Mouse (Mus musculus) T-helper 2 cell (primary cell): ENCODE measurements around the gene Inpp4b.

ENCODE experiments used
- in situ Hi-C: fragments of 300-600 bp; cut with MboI, MseI; formaldehyde crosslinking; loops from one replicate; pipeline ENCODE4 v1.15.1; 2025; ENCODE audit warnings: high pct_unique_total_duplicates

Gene Inpp4b

GRCm38 (mm10) chr8:81342236-81342998 lies at the start of gene Inpp4b:
Gene Inpp4b (plus strand): TSS chr8:81342556.
- in situ Hi-C loops, result no loop called here

- in situ Hi-C loops, result no loop called here
These were observed 7.1 kb upstream of the Inpp4b start for GRCm38 (mm10) chr8:81335250-81335649.

GRCm38 (mm10) chr8:81341191-81341590 lies 1.2 kb upstream of the Inpp4b start:
- in situ Hi-C loops, result no loop called here

- in situ Hi-C loops, result no loop called here
These were observed 643 bp upstream of the Inpp4b start for GRCm38 (mm10) chr8:81341591-81342235.

- in situ Hi-C loops, result no loop called here
These were observed 595 bp downstream of the Inpp4b start for GRCm38 (mm10) chr8:81342999-81343302.

GRCm38 (mm10) chr8:81345170-81345697 lies 2.9 kb downstream of the Inpp4b start:
- in situ Hi-C loops, result loop anchor here (5.0 kb wide), 1 partner anchor 422 kb away; no protein-coding TSS in a partner anchor

- in situ Hi-C loops, result loop anchor here (5.0 kb wide), 1 partner anchor 418 kb away; no protein-coding TSS in a partner anchor
These were observed 7.1 kb downstream of the Inpp4b start for GRCm38 (mm10) chr8:81349452-81349851.

GRCm38 (mm10) chr8:81353460-81353859 lies 11.1 kb downstream of the Inpp4b start:
- in situ Hi-C loops, result no loop called here

- in situ Hi-C loops, result no loop called here
These were observed 15.8 kb downstream of the Inpp4b start for GRCm38 (mm10) chr8:81358108-81358507.

- in situ Hi-C loops, result loop anchor here (10.0 kb wide), 1 partner anchor 104 kb away; no protein-coding TSS in a partner anchor
These were observed 18.2 kb downstream of the Inpp4b start for GRCm38 (mm10) chr8:81360518-81360917.

GRCm38 (mm10) chr8:81361162-81361561 lies 18.8 kb downstream of the Inpp4b start:
- in situ Hi-C loops, result loop anchor here (10.0 kb wide), 1 partner anchor 104 kb away; no protein-coding TSS in a partner anchor

GRCm38 (mm10) chr8:81370607-81371006 lies 28.3 kb downstream of the Inpp4b start:
- in situ Hi-C loops, result loop anchor here (10.0 kb wide), 1 partner anchor 914 kb away; no protein-coding TSS in a partner anchor

GRCm38 (mm10) chr8:81371844-81372243 lies 29.5 kb downstream of the Inpp4b start:
- in situ Hi-C loops, result loop anchor here (10.0 kb wide), 1 partner anchor 913 kb away; no protein-coding TSS in a partner anchor

- in situ Hi-C loops, result loop anchor here (10.0 kb wide), 1 partner anchor 910 kb away; no protein-coding TSS in a partner anchor
These were observed 32.6 kb downstream of the Inpp4b start for GRCm38 (mm10) chr8:81374877-81375475.

- in situ Hi-C loops, result no loop called here
These were observed 46.6 kb downstream of the Inpp4b start for GRCm38 (mm10) chr8:81388953-81389352.

GRCm38 (mm10) chr8:81399071-81399470 lies 56.7 kb downstream of the Inpp4b start:
- in situ Hi-C loops, result no loop called here

- in situ Hi-C loops, result no loop called here
These were observed 57.1 kb downstream of the Inpp4b start for GRCm38 (mm10) chr8:81399501-81399900.

GRCm38 (mm10) chr8:81412707-81413106 lies 70.4 kb downstream of the Inpp4b start:
- in situ Hi-C loops, result no loop called here

- in situ Hi-C loops, result no loop called here
These were observed 101.6 kb downstream of the Inpp4b start for GRCm38 (mm10) chr8:81443957-81444356.

- in situ Hi-C loops, result no loop called here
These were observed 107.4 kb downstream of the Inpp4b start for GRCm38 (mm10) chr8:81449798-81450197.

GRCm38 (mm10) chr8:81452082-81452481 lies 109.7 kb downstream of the Inpp4b start:
- in situ Hi-C loops, result no loop called here

- in situ Hi-C loops, result no loop called here
These were observed 112.5 kb downstream of the Inpp4b start for GRCm38 (mm10) chr8:81454830-81455229.
